Mouse (Mus musculus): ENCODE measurements at regions not wholly inside any gene's neighbourhood (a gene's known extent, or its start where the extent isn't known, plus 50 kb on each side); places are given as distances from the start of the nearest gene placed in this dataset.

GRCm38 (mm10) chr10:66812515-66813260, 283.2 kb upstream of the Jmjd1c start:
- no peak for TF ChIP-seq CTCF (IDR thresholded peaks at IDR 0.05; ENCODE audit: low read depth)
- no peak for TF ChIP-seq EP300 (IDR thresholded peaks at IDR 0.05; ENCODE audit: low read depth)

Measured in liver, embryonic 14.5 days (tissue).